Mouse (Mus musculus) forebrain, embryonic 10.5 days (tissue): ENCODE results near the gene Dmrt2. TPM values are rescaled to one million over a fixed set of nuclear protein-coding genes. Genes with fewer than 3 reads are reported as not detected.
A peak's percentile ranks its signal among the peaks of the same experiment; 100 is the strongest.

Experiments
- DNase-seq: peaks from one replicate; pipeline ENCODE4 v3.0.0-alpha.2; 2017; ENCODE audit warnings: low spot score; ENCODE audit errors: extremely low spot score
- H3K27ac ChIP-seq: fragments of 300-500 bp; sonication (generic); 2 replicates; pipeline ENCODE4 v1.5.1; 2016; ENCODE audit warnings: mild to moderate bottlenecking
- H3K27me3 ChIP-seq: fragments of 300-500 bp; sonication (generic); 2 replicates; pipeline ENCODE4 v1.6.1; 2016; ENCODE audit warnings: mild to moderate bottlenecking; ENCODE audit not compliant: poor library complexity, severe bottlenecking
- H3K36me3 ChIP-seq: fragments of 300-500 bp; sonication (generic); replicated peaks from 2 replicates; pipeline ENCODE4 v1.6.1; 2016; ENCODE audit warnings: mild to moderate bottlenecking, moderate library complexity
- H3K4me1 ChIP-seq: fragments of 300-500 bp; sonication (generic); 2 replicates; pipeline ENCODE4 v1.6.1; 2016
- H3K4me3 ChIP-seq: fragments of 300-500 bp; sonication (generic); 2 replicates; pipeline ENCODE4 v1.5.1; 2016; ENCODE audit warnings: mild to moderate bottlenecking, moderate library complexity
- H3K9me3 ChIP-seq: fragments of 300-500 bp; sonication (generic); 2 replicates; pipeline ENCODE4 v1.6.1; 2016; ENCODE audit warnings: mild to moderate bottlenecking, moderate library complexity
- WGBS: fragments of 180-500 bp; shearing (Covaris S2); methylation state at CpG from one replicate; pipeline ENCODE4 v1.1.7; 2016; 5-methylcytosine and 5-hydroxymethylcytosine counted together
- polyA plus RNA-seq: library from polyadenylated mRNA; unstranded; fragments of >200 nt; fragmentation: Nextera tagmentation; extraction: Ambion mirVana; gene quantifications from 2 replicates; pipeline ENCODE4 v1.2.1, GENCODE M21; 2016

The Dmrt2 gene
- polyA plus RNA-seq = 0.06 and 0.39 TPM in 2 replicates

GRCm38 (mm10) chr19:25672101-25672950 is at the start of gene Dmrt2:
Gene Dmrt2 (plus strand): TSS chr19:25672411.
- no peaks in the 10 kb centered on the region for H3K9me3 ChIP-seq
- H3K27ac ChIP-seq = no peak within 1 kb of the TSS
- H3K27me3 ChIP-seq = peaks cover 100% of the 10 kb centered on the region
- no peaks in the 10 kb centered on the region for H3K36me3 ChIP-seq
- under 1% methylated on average over 44 of the region's 44 CpGs for WGBS
- peaks cover 43% of the 10 kb centered on the region for H3K4me1 ChIP-seq
- peak within 1 kb of the TSS; percentile 60 for H3K4me3 ChIP-seq
- peak; percentile 90 for DNase-seq

- DNase-seq = peak; percentile 70
- 11% methylated on average over 9 of the region's 9 CpGs for WGBS
- H3K9me3 ChIP-seq = no peaks in the 10 kb centered on the region
- peaks cover 69% of the 10 kb centered on the region for H3K27me3 ChIP-seq
- no peak overlapping the region for H3K4me3 ChIP-seq
- peaks cover 12% of the 10 kb centered on the region for H3K4me1 ChIP-seq
- H3K27ac ChIP-seq = no peak overlapping the region
- H3K36me3 ChIP-seq = peaks cover 13% of the 10 kb centered on the region
Observed at GRCm38 (mm10) chr19:25628490-25628889, 43.7 kb upstream of the Dmrt2 start.

- H3K9me3 ChIP-seq = no peaks in the 10 kb centered on the region
- WGBS = 88% methylated on average over 5 of the region's 5 CpGs
- H3K27me3 ChIP-seq = peaks cover 11% of the 10 kb centered on the region; the same call in 1 of the 2 replicates
- H3K4me1 ChIP-seq = 0 out of 2 replicates have a peak, but pooled peaks cover 7% of the 10 kb centered on the region
- DNase-seq = no peak
- H3K27ac ChIP-seq = no peak overlapping the region
- H3K4me3 ChIP-seq = no peak overlapping the region
- H3K36me3 ChIP-seq = no peaks in the 10 kb centered on the region
Observed at GRCm38 (mm10) chr19:25635119-25635518, 37.1 kb upstream of the Dmrt2 start.

GRCm38 (mm10) chr19:25635622-25636244 is 36.5 kb upstream of the Dmrt2 start:
- peak; percentile 87 for DNase-seq
- H3K9me3 ChIP-seq = no peaks in the 10 kb centered on the region
- no peaks in the 10 kb centered on the region for H3K36me3 ChIP-seq
- peak overlapping the region; percentile 48 for H3K4me3 ChIP-seq
- peaks cover 6% of the 10 kb centered on the region; the same call in 1 of the 2 replicates for H3K27me3 ChIP-seq
- H3K4me1 ChIP-seq = peaks cover 9% of the 10 kb centered on the region
- peak overlapping the region; percentile 82 for H3K27ac ChIP-seq
- 14% methylated on average over 22 of the region's 22 CpGs for WGBS

- DNase-seq = no peak
- Histone ChIP-seq H3K4me3 (no peak overlapping the region), H3K4me1 (peaks cover 14% of the 10 kb centered on the region), H3K36me3 (no peaks in the 10 kb centered on the region), H3K27ac (no peak overlapping the region), H3K9me3 (no peaks in the 10 kb centered on the region), H3K27me3 (peaks cover 6% of the 10 kb centered on the region; the same call in 1 of the 2 replicates)
- WGBS = 80% methylated on average over 11 of the region's 11 CpGs
Observed at GRCm38 (mm10) chr19:25638766-25639361, 33.3 kb upstream of the Dmrt2 start.

- Histone ChIP-seq H3K9me3 (no peaks in the 10 kb centered on the region), H3K4me1 (peaks cover 8% of the 10 kb centered on the region)
- 89% methylated on average over 6 of the region's 6 CpGs for WGBS
Observed at GRCm38 (mm10) chr19:25641786-25642185, 30.4 kb upstream of the Dmrt2 start.

DNA sequence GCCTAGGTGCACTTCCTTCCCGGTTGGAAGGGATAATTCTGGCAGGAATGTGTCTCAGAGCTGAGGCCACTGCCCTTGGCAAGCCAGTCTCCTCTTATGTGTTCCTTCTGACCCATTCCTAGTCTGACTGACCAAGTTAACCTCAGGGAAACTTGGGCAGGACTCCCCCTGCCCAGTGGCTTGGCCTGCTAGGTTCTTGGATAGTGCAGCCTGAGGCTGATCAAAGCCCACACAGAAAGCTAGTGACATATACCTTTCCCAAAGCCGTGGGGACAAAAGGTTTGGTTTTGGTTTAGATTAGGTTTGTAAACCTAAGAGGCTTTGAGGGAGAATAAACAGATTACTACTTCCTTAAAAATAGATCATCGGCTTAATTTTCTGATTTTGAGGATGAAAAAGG is 25.1 kb upstream of the Dmrt2 start:
- no peak overlapping the region for H3K4me3 ChIP-seq
- DNase-seq = no peak
- no peaks in the 10 kb centered on the region; the same call in 1 of the 2 replicates for H3K27me3 ChIP-seq
- H3K4me1 ChIP-seq = no peaks in the 10 kb centered on the region
- WGBS = 77% methylated on average over 3 of the region's 3 CpGs
- H3K9me3 ChIP-seq = no peaks in the 10 kb centered on the region
- no peaks in the 10 kb centered on the region for H3K36me3 ChIP-seq
- no peak overlapping the region for H3K27ac ChIP-seq

More at GRCm38 (mm10) chr19:25641786-25642185, 30.4 kb upstream of the Dmrt2 start:
- no peak for DNase-seq
- H3K27ac ChIP-seq = no peak overlapping the region
- H3K4me3 ChIP-seq = no peak overlapping the region
- no peaks in the 10 kb centered on the region for H3K36me3 ChIP-seq
- H3K27me3 ChIP-seq = no peaks in the 10 kb centered on the region

- no peaks in the 10 kb centered on the region for H3K36me3 ChIP-seq
- no peaks in the 10 kb centered on the region for H3K4me1 ChIP-seq
- 84% methylated on average over 4 of the region's 4 CpGs for WGBS
- H3K4me3 ChIP-seq = no peak overlapping the region
- no peak overlapping the region for H3K27ac ChIP-seq
- no peaks in the 10 kb centered on the region; the same call in 1 of the 2 replicates for H3K27me3 ChIP-seq
- DNase-seq = no peak
- H3K9me3 ChIP-seq = no peaks in the 10 kb centered on the region
Observed at GRCm38 (mm10) chr19:25648701-25649100, 23.5 kb upstream of the Dmrt2 start.

DNA sequence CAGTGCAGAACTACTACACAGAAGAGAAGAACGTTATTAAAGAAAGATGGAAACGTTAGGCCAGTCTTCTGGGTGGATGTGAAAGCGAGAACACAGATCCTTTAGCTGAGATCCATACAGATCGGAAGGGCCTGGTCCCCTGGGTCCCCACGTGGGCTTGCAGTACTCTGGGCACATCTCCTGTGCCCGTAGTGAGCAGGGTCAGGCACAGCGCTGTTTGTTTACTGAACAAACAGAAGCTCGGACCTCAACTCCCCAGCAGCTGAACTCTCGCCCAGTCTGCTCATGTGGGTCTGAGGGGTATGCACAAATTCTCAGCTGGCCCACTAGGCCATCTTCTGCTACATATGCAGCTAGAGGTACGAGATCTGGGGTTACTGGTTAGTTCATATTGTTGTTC is 21.7 kb upstream of the Dmrt2 start:
- Histone ChIP-seq H3K4me1 (peaks cover 12% of the 10 kb centered on the region), H3K9me3 (no peaks in the 10 kb centered on the region), H3K27me3 (no peaks in the 10 kb centered on the region; the same call in 1 of the 2 replicates), H3K4me3 (no peak overlapping the region), H3K27ac (no peak overlapping the region), H3K36me3 (no peaks in the 10 kb centered on the region)
- DNase-seq = no peak
- 82% methylated on average over 10 of the region's 10 CpGs for WGBS

- no peaks in the 10 kb centered on the region for H3K9me3 ChIP-seq
- H3K4me1 ChIP-seq = peaks cover 12% of the 10 kb centered on the region
- DNase-seq = no peak
- H3K27me3 ChIP-seq = no peaks in the 10 kb centered on the region; the same call in 1 of the 2 replicates
- H3K27ac ChIP-seq = no peak overlapping the region
- H3K4me3 ChIP-seq = no peak overlapping the region
- no peaks in the 10 kb centered on the region for H3K36me3 ChIP-seq
- 79% methylated on average over 5 of the region's 5 CpGs for WGBS
Observed at GRCm38 (mm10) chr19:25652560-25652959, 19.7 kb upstream of the Dmrt2 start.

DNA sequence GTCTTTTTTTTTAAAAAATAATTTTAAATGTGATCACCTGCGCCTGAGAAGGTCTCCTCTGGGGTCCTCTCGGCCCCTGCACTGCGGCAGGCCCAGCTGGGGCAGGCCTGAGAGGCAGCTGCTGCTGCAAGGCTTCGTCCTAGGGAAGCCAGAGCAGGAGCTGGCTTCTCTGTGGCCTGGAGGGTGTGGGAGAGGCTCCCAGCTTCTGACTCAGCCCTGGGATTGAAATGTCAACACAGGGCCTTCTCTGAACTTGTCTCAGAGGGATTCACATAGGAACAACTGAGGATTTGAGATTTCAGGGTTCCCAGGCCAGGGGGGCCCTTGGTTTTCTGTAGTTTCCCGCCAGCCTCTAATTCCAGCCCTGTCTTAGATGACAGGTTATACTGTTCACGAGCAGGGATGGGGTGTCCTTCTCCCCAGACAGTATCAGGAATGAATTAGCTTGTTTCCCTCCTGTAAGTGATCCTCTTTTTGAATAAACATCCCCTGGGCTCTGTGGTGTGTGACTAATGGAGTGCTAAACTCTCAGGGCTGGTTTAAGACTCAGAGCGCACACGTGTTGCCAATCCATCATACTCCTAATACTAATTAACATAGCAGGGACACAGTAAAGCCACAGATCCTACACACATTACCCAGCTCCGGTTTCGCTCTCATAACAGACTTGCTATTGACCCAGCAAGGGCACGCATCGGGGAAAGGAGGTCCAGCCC is 18.0 kb upstream of the Dmrt2 start:
- peaks cover 12% of the 10 kb centered on the region for H3K4me1 ChIP-seq
- DNase-seq = no peak

More for the DNA sequence above, 18.0 kb upstream of the Dmrt2 start:
- Histone ChIP-seq H3K27me3 (no peaks in the 10 kb centered on the region; the same call in 1 of the 2 replicates), H3K36me3 (no peaks in the 10 kb centered on the region), H3K4me3 (no peak overlapping the region), H3K27ac (peak overlapping the region; percentile 36; the same call in 1 of the 2 replicates), H3K9me3 (no peaks in the 10 kb centered on the region)
- WGBS = 56% methylated on average over 12 of the region's 12 CpGs
